Mouse (Mus musculus) lung, postnatal 14 days (tissue): Measurements from ENCODE around the gene Atf6b.
A peak's percentile ranks its signal among the peaks of the same experiment; 100 is the strongest.

ENCODE experiments used
- DNase-seq: peaks from one replicate; pipeline ENCODE4 v3.0.0; 2021

The Atf6b gene

DNA sequence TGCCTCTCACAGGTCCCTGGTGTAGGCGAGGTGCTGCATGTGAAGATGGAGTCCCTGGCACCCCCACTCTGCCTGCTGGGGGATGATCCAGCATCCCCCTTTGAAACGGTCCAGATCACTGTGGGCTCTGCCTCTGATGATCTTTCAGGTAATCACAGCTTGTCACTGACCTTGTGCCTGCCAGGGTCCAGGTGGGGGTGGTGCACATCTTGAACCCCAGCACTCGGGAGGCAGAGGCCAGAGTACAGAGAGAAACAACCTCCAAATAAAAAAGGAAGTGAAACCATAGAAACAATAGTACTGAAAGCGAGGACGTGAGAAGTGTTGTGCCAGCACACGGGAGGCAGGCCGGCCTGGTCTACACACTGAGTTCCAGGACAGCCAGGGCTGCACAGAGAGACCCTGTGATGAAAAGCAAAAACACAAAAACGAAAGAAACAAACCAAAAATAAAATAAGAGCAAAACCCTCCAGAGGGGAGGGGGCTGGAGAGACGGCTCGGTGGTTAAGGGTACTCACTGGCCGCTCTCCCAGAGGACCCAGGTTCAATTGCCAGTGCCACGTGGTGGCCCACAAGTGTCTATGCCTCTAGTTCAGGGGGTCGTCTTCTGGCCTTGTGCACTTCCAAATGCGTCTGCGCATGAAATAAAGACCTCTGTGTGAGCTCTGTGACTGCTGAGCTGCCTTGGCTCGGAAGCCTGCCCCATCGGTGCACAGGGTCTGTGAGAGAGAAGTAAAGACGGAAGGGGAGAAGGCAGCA lies 2.3 kb downstream of the Atf6b start:
- DNase-seq = no peak

DNA sequence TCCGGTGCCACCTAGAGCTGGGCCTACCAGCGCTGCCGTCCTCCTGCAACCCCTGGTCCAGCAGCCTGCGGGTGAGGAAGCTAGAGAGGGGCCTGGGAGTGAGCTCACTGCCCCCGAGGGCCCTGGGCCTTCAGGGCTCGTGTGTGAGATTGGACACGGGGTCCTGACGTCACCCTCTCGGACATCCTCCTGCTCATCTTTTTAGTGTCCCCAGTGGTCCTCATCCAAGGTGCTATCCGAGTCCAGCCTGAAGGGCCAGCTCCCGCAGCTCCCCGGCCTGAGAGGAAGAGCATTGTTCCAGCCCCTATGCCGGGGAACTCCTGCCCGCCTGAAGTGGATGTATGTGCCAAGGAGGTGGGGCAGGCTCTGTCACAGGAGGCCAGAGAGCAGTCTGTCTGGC lies 3.8 kb downstream of the Atf6b start:
- no peak for DNase-seq

DNA sequence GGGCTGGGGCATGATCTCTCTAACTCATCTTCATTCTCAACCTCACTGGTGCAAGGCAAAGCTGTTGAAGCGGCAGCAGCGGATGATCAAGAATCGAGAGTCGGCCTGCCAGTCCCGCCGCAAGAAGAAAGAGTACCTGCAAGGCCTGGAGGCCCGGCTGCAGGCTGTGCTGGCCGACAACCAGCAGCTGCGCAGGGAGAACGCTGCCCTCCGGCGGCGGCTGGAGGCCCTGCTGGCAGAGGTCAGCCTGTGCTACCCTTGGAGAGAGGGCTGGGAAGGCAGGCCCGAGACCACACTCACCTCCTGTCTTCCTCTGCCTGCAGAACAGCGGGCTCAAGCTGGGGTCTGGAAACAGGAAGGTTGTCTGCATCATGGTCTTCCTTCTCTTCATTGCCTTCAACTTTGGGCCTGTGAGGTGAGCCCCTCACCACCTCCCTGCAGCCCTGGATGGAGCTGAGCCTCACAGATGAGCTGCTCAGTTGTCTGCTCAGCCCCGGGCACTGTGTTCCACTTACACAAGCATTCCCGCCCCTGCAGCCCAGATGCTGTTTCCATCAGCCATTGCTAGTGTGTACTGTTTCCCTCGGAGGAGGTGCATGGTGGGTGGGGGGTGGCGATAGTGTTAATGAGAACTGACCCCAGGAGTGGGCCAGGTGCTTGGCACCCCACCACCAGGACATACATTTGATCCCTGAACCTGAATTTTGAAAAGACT lies 4.7 kb downstream of the Atf6b start:
- no peak for DNase-seq

DNA sequence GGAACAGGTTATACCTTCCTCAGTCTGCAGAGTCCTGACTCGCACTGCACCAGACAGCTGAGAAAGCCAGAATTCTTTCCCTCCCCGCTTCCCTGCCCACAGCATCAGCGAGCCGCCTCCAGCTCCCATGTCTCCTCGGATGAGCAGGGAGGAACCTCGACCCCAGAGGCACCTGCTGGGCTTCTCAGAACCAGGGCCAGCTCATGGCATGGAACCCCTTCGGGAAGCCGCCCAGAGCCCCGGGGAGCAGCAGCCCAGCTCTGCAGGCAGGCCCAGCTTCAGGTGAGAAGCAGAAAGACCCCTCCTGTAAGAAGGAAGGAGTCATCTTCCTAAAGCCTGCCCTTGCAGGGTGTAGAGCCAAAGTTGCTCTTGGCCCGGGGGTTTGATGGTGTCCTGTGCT lies 5.6 kb downstream of the Atf6b start:
- no peak for DNase-seq

DNA sequence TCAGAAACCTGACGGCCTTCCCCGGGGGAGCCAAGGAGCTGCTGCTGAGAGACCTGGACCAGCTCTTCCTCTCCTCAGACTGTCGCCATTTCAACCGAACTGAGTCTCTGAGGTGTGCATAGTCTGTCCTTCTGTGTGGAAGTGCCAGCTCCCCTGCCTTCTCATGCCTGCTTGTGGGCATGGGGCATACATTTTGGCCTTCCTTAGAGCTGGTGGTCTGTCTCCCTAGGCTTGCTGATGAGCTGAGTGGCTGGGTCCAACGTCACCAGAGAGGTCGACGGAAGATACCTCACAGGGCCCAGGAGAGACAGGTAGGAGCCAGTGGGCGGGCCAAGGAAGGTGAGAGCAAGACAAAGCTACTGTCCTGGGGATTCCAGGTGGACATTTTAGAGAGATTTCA lies 6.0 kb downstream of the Atf6b start:
- no peak for DNase-seq

DNA sequence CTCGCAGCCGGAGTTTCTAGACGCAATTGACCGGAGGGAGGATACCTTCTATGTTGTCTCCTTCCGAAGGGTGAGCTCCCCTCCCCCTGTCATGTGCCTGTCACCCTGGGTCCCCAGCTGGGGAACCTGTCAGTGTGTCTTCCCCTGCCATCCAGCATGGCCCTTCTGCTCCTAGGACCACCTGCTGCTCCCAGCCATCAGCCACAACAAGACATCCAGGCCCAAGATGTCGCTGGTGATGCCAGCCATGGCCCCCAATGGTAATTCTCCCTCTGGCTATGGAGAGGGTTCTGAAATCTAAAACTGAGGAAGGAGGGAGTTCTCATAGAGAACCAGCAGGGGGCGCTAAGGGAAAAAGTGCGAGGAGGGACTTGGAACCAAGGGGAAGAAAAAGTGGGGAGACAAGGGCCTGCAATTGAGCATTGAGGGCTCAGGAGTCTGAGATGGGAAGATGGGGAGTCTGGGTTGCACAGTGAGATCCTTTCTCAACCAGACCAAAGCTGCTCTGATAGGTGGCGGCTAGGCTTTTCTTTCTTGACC lies 6.9 kb downstream of the Atf6b start:
- DNase-seq = peak; percentile 85

DNA sequence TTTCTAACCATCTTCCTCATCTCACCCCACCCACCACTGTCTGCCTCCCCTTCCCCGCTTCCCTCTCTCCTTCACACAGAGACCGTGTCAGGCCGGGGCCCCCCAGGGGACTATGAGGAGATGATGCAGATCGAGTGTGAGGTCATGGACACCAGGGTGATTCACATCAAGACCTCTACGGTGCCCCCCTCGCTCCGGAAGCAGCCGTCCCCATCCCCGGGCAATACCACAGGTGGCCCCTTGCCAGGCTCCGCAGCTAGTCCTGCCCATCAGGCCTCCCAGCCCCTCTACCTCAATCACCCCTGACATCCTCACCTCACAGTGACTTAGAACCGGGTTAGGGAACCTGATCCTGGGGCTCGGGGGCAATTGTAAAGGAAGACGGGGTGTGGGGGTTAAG lies 7.4 kb downstream of the Atf6b start:
- no peak for DNase-seq

DNA sequence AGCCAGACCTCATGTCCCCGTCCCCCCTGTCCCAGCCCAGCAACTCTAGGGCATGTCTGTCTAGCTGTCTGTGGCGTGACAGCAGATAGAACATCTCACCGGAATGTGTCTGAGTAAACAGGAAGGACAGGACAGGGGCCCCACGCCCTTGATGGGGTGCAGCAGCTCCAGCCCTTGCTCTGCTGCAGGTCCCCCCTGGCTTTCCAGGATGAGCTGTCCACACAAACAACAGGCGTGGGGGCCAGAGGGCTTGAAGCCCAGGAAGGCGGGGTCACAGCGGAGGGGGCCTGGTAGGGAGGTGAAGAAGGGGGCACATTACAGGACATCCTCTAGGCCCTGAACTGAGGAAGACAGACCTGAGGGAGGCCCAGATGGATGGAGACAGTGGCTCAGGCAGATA lies 8.2 kb downstream of the Atf6b start:
- DNase-seq = peak; percentile 72

DNA sequence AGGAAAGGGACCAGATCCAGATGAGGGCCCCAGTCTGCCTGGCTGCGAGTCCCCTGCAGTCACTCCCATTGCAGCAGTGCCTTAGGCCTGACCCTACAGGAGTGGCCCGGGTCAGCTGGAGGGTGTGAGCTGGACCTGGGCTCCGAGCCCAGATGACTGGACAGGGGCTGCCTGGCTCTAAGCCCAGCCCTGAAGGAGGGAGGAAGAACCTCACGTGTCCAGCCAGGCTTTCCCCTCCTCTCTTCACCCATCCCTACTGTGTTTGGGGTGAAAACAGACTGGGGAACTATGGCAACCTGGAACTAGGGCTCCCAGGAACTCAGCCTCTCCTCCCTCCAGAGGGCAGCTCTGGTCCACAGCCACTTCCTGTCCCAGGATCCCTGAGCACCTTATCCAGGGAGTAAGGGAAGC lies 8.6 kb downstream of the Atf6b start:
- peak; percentile 91 for DNase-seq

DNA sequence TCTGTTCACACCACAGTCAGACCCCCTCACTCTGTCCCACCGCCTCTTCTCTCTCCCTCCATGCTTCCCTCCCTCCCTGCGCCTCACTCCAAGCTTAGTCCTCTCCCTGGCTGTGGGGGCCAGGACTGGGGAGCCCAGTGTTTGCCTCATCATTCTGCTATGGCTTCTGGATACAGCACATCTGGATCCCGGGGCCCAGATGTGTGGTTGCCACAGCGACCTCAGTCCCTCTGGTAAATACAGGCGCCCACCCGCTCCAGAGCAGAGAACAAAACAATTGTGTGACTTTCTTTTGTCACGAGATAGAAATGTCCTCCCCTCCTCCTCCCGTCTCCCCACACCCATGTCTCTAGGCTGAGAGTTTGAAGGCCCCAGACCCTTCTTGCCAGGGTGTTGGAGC lies 9.7 kb downstream of the Atf6b start:
- DNase-seq = no peak

DNA sequence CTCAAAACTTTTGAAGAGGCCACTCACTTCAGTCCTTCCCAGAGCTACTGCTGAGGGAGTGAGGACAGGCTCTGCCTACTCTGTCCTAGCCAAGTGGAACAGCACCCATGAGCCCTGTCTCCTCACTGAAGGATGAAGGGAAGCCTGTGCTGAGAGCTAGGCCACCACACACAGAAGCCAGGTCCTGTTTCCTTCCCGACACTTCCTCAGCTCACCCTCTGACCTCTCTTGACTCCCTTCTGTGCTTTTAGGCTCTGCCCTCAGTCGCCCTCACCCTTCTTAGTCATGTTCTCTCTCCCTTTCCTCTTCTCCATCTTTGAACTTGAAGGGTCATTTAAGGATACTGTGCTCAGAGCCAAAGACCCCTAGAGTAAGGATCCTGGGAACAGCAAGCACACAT lies 10.3 kb downstream of the Atf6b start:
- no peak for DNase-seq

DNA sequence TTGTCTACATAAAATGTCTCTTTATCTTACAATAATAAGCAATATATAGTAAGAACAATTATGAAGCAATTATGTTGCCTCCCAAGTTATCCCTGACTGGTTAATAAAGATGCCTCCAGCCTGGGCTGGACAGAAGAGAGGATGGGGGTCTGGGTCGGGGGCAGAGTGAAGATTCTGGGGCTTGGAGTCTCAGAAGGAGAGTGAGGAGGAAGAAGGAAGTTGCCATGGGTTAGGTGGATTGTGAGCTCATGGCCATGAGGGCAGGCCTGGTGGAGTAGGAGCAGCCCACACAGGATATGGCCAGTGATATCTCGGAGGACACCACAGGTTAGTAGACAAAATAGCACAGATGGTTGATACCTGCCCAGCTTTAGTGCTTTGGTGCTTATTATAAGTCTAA lies 11.2 kb downstream of the Atf6b start:
- no peak for DNase-seq

DNA sequence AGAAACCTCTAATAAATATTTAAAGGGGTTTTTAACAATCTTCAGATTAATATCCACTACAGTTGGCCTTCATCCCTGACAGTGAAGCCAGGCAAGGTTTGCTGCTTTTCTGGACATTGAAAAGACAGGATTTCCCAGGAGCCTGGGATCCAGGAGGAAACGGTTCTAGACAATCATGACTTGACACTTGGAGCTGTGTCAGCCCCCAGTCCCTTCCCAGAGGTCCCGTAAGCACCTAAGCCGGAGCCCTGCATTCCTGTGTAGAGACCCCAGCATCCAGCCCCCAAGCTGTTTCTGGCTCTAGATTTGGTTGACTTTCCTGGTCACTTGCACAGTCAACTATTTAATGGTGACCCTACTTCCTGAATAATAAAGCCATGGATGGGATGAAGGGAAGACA lies 11.6 kb downstream of the Atf6b start:
- DNase-seq = no peak

DNA sequence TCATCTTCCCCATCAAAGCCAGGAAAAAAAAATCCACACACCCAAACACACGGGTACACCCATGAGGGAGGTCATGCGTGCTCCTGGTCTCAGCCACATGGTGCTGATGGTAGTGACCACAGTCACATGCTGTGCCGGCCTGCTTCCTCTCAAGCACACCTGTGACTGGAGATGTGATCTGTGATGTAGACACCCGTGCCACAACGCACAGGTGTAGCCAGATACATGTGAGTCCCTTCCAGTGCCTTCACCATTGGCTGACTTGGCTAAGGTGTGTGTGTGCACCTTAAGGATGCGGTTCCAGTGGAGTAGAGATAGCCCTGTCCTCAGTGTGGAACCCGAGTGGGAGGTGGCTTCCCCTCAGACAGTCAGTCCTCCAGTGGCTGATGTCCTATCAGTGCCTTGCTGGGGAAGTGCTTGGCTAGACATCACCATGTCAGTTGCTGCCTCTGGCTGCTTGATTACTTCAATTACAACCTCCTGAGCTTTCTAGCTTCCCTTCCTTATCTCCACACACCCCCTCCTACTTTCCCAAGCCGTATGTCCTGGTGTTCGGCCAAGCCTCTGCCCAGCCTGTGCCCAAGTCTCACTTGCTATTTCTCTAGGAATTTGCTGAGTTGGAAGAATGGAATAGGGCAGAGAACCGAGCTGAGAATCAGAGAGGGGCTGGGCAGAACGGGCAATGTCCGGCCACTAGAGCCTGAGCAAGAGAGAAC lies 12.4 kb downstream of the Atf6b start:
- no peak for DNase-seq

DNA sequence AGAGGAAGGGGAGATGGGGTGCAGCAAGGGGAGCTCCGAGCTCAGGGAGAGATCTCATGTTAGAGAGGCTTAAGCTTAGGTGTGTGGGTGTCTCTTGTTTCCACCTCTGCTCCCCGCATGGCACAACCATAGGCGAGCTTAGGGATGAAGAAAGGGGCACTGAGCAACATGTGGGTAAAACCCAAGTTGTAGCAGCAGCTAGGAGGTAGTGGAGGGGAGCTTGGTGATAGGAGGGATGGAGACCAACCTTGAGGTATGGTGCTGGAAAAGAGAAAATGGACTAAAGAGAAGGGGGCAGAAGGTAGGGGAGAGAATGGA lies 12.9 kb downstream of the Atf6b start:
- DNase-seq = no peak

DNA sequence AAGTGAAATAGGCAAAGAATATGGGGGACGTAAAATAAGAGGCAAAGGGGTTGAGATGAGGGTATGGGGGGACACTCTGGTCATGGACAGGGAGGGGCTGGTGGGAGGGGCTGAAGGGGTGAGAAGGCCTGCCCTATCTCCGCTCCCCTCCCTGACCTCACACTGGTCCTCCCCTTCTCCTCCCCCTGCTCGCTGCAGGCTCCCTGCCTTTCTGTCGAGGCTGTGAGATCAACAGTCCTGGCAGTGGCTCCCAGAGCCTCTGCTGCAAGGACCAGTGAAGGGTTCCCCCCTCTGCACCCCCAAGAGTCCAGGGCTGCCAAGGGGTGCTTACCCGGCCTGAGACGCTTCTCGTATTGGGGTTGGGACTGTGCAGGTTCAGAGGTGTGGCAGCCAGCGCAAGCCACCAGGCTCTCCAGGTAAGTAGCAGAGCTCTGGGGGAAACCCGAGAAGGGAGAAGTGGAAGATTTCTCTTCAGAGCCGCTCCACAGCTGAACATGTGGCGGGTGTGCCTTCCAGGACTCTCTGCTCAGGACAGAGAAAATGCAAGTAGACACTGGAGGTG lies 13.4 kb downstream of the Atf6b start:
- no peak for DNase-seq

DNA sequence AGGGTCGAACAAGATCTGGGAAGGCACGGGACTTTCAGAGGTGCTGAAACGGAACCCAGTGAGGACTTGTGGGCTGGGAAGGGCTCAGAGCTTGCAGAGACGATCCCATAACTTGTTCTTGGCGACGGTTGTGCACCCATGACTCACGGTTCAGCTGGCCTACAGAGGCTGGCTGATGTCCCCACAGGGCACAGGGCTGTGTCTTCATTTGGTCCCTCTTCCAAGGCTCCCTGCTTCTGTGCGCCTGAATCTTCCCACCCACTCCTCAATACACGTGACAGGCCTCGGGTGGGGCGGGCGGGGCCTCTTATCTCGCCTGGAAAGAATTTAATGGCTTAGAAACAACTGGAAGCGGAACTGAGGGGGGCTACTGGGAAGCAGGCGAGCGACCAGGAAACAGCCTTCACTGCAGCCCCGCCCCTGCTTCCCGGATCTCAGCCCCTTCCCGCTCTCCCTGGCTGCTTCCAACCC lies 14.2 kb downstream of the Atf6b start:
- DNase-seq = peak; percentile 70

DNA sequence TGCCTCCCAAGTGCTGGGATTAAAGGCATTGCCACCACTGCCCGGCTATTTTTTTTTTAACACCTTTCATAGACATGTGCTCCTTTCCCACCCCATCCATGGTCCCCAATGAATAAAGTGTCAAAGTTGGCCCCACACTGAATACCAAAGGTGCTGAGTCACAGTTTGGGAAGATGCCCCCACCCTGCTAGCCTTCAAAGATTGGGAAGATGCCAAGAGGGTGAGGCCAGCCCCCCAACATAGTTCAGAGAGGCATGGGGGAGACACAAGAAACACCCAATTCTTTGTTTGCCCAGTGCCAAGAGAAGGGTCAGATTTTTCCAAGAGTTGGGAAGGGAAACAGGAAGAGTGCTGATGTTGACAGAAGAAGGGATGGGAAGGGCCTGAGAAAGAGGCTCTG lies 15.5 kb downstream of the Atf6b start:
- no peak for DNase-seq

DNA sequence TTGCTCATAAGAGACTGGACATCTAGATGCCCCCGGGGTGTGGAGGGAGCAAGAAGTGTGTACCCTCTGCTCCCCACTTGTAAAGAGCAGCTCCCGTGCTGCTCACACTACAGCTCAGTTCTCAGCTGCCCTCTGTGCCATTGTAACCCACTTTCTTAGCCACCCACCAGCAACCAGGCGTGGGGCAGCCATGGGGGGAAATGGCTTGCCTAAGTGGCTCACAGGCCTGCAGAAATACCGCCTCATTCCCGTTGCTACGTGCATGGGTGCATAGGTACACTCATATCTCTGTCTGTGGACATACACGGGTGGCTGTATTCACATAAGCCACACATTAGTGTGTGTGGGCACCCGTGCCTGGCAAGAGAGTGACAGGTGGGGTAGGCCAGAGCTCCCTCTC lies 16.0 kb downstream of the Atf6b start:
- DNase-seq = no peak

DNA sequence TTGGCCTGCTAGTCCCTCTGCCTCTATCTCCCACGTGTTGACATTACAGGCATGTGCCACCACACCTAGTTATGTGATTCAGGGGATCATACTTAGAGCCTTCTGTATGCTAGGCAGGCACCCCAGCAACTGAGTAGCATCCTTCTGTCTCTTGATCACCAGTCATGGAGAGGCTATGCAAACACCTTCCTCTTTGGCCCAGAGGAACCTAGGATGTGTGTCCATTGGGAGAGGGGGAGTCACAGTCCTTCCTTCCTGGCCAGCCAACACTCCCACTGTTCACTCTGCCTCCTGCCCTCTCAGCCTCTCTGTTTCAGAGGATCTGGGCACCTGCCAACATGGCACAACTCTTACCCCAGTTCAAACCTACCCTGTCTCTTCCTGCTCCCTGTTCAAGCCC lies 16.6 kb downstream of the Atf6b start:
- no peak for DNase-seq

DNA sequence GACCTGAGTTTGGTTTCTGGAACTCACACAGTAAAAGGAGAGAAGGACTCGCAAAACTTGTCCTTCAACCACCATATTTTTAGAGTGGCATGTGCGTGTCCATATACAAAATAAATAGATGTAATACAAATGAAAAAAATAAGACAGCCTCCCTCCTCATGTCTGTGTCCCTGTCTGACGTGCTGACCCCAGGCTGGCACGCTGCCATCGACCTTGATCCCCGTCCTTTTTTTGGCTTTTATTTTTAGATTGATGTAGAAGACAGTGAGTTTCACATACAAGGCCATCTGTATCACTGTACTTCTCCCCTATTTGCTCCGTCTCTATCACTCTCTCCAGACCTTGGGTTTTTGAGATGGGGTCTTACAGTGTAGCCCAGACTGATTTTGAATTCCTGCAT lies 17.5 kb downstream of the Atf6b start:
- no peak for DNase-seq

DNA sequence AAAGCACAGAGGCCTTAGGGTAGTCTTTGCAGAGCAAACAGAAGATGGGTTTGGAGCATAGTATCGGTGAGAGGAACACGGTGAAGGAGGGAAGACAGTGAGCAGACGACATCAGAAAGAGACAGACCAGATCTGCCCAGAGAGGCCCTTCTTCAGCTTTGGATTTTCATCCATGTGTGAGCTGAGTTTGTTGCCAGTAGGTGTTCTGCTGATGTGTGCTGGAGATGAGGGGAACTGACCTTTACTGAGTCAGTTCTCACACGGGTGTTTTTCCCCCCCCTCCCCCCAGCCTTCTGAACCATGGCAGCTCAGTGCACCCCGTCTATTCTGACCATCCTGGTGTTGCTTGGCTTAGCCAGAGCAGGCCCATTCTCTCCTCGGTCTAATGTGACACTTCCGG lies 23.3 kb downstream of the Atf6b start, which contains the start of gene Tnxb:
Gene Tnxb, plus strand, starts transcription at position 301 of the 400 bp plus-strand sequence.
- no peak for DNase-seq
